Mouse (Mus musculus) liver, adult 2 months (tissue): Measurements from ENCODE around the gene N4bp1.

Source experiments
- CTCF ChIP-seq: fragments of 200-500 bp; IDR thresholded peaks from 2 replicates; pipeline ENCODE4 v1.5.1; 2011; ENCODE audit warnings: low read depth, low read length, control low read depth
- POLR2A ChIP-seq: fragments of 200-500 bp; IDR thresholded peaks from 2 replicates; pipeline ENCODE4 v1.6.1; 2011; ENCODE audit warnings: low read length, control low read depth; ENCODE audit not compliant: insufficient read depth; ENCODE audit errors: extremely low read depth

GRCm38 (mm10) chr8:86835881-86836280 lies 49.2 kb downstream of the N4bp1 start:
- TF ChIP-seq POLR2A (no peak), CTCF (no peak)
